Mouse (Mus musculus) hindbrain, embryonic 12.5 days (tissue): ENCODE measurements around the gene Tmem184b. TPM values are rescaled to one million over a fixed set of nuclear protein-coding genes. Genes with fewer than 3 reads are reported as not detected.

Experiments used
- ATAC-seq: fragments of 200-750 bp; cut with Nextera tagmentation; 2 replicates; pipeline ENCODE4 v1.8.0; 2017; ENCODE audit warnings: moderate TSS enrichment; ENCODE audit not compliant: low FRiP score
- H3K27ac ChIP-seq: fragments of 300-500 bp; sonication (generic); 2 replicates; pipeline ENCODE4 v1.5.1; 2016; ENCODE audit warnings: mild to moderate bottlenecking
- H3K27me3 ChIP-seq: fragments of 300-500 bp; sonication (generic); 2 replicates; pipeline ENCODE4 v1.6.1; 2016; ENCODE audit warnings: mild to moderate bottlenecking
- H3K36me3 ChIP-seq: fragments of 300-500 bp; sonication (generic); 2 replicates; pipeline ENCODE4 v1.6.1; 2016; ENCODE audit warnings: mild to moderate bottlenecking
- H3K4me1 ChIP-seq: fragments of 300-500 bp; sonication (generic); 2 replicates; pipeline ENCODE4 v1.6.1; 2016
- H3K4me2 ChIP-seq: fragments of 300-500 bp; sonication (generic); replicated peaks from 2 replicates; pipeline ENCODE4 v1.6.1; 2016; ENCODE audit warnings: mild to moderate bottlenecking
- H3K4me3 ChIP-seq: fragments of 300-500 bp; sonication (generic); 2 replicates; pipeline ENCODE4 v1.5.1; 2016; ENCODE audit warnings: mild to moderate bottlenecking
- H3K9ac ChIP-seq: fragments of 300-500 bp; sonication (generic); 2 replicates; pipeline ENCODE4 v1.6.1; 2016; ENCODE audit warnings: mild to moderate bottlenecking, moderate library complexity
- H3K9me3 ChIP-seq: fragments of 300-500 bp; sonication (generic); replicated peaks from 2 replicates; pipeline ENCODE4 v1.6.1; 2016; ENCODE audit warnings: mild to moderate bottlenecking
- WGBS: fragments of 180-500 bp; shearing (Covaris S2); methylation state at CpG from one replicate; pipeline ENCODE4 v1.1.7; 2016; 5-methylcytosine and 5-hydroxymethylcytosine counted together
- polyA plus RNA-seq: library from polyadenylated mRNA; unstranded; fragments of >200 nt; fragmentation: Nextera tagmentation; extraction: Ambion mirVana; gene quantifications from 2 replicates; pipeline ENCODE4 v1.2.1, GENCODE M21; 2016

Tmem184b gene
- polyA plus RNA-seq, 1 experiment from 2014 or later, result 46.2 TPM

- no peaks in the 10 kb centered on the region for H3K4me1 ChIP-seq
- no peak overlapping the region for H3K27ac ChIP-seq
- H3K9me3 ChIP-seq, result no peaks in the 10 kb centered on the region
- no peak for ATAC-seq
- H3K36me3 ChIP-seq, result no peaks in the 10 kb centered on the region
- H3K9ac ChIP-seq, result no peak overlapping the region
- no peak overlapping the region for H3K4me3 ChIP-seq
- H3K4me2 ChIP-seq, result no peak overlapping the region
- peaks cover 8% of the 10 kb centered on the region for H3K27me3 ChIP-seq
- WGBS, result 81% methylated on average over 6 of the region's 6 CpGs
Observed at GRCm38 (mm10) chr15:79342641-79343337, 60.6 kb downstream of the Tmem184b start.

- Histone ChIP-seq H3K4me1 (peaks cover 10% of the 10 kb centered on the region), H3K27me3 (no peaks in the 10 kb centered on the region), H3K4me3 (no peak overlapping the region), H3K27ac (no peak overlapping the region), H3K4me2 (no peak overlapping the region), H3K36me3 (no peaks in the 10 kb centered on the region), H3K9me3 (no peaks in the 10 kb centered on the region), H3K9ac (no peak overlapping the region)
- 74% methylated on average over 5 of the region's 5 CpGs for WGBS
- ATAC-seq, result no peak
Observed at GRCm38 (mm10) chr15:79338978-79339377, 64.4 kb downstream of the Tmem184b start.

- peak; percentile 35; the same call in 1 of the 2 replicates for ATAC-seq
- Histone ChIP-seq H3K27me3 (no peaks in the 10 kb centered on the region), H3K9ac (no peak overlapping the region), H3K36me3 (no peaks in the 10 kb centered on the region), H3K27ac (peak overlapping the region; percentile 48; the same call in 1 of the 2 replicates), H3K9me3 (no peaks in the 10 kb centered on the region), H3K4me3 (no peak overlapping the region), H3K4me1 (peaks cover 10% of the 10 kb centered on the region), H3K4me2 (no peak overlapping the region)
- WGBS, result 58% methylated on average over 7 of the region's 7 CpGs
Observed at GRCm38 (mm10) chr15:79335061-79335655, 68.2 kb downstream of the Tmem184b start.

- Histone ChIP-seq H3K4me2 (no peak overlapping the region), H3K9ac (no peak overlapping the region), H3K4me3 (no peak overlapping the region), H3K27ac (no peak overlapping the region), H3K36me3 (no peaks in the 10 kb centered on the region), H3K27me3 (no peaks in the 10 kb centered on the region), H3K4me1 (peaks cover 10% of the 10 kb centered on the region), H3K9me3 (no peaks in the 10 kb centered on the region)
- WGBS, result 75% methylated on average over 4 of the region's 4 CpGs
- ATAC-seq, result no peak
Observed at GRCm38 (mm10) chr15:79333409-79333808, 70.0 kb downstream of the Tmem184b start.

GRCm38 (mm10) chr15:79330521-79330920 is 72.8 kb downstream of the Tmem184b start:
- no peak overlapping the region for H3K9ac ChIP-seq
- H3K4me3 ChIP-seq, result no peak overlapping the region
- H3K9me3 ChIP-seq, result no peaks in the 10 kb centered on the region
- WGBS, result 66% methylated on average over 4 of the region's 4 CpGs
- no peaks in the 10 kb centered on the region for H3K36me3 ChIP-seq
- H3K4me2 ChIP-seq, result no peak overlapping the region
- H3K4me1 ChIP-seq, result peaks cover 28% of the 10 kb centered on the region
- H3K27ac ChIP-seq, result no peak overlapping the region
- H3K27me3 ChIP-seq, result no peaks in the 10 kb centered on the region
- ATAC-seq, result no peak

- WGBS, result 87% methylated on average over 6 of the region's 6 CpGs
- Histone ChIP-seq H3K27me3 (no peaks in the 10 kb centered on the region), H3K4me3 (no peak overlapping the region), H3K36me3 (no peaks in the 10 kb centered on the region), H3K4me2 (no peak overlapping the region), H3K9me3 (no peaks in the 10 kb centered on the region), H3K27ac (no peak overlapping the region), H3K9ac (no peak overlapping the region), H3K4me1 (peaks cover 27% of the 10 kb centered on the region)
- ATAC-seq, result no peak
Observed at GRCm38 (mm10) chr15:79329979-79330363, 73.4 kb downstream of the Tmem184b start.

GRCm38 (mm10) chr15:79329346-79329978 is 73.9 kb downstream of the Tmem184b start:
- 96% methylated on average over 6 of the region's 6 CpGs for WGBS
- no peaks in the 10 kb centered on the region for H3K36me3 ChIP-seq
- H3K27ac ChIP-seq, result no peak overlapping the region
- no peaks in the 10 kb centered on the region for H3K27me3 ChIP-seq
- no peak overlapping the region for H3K4me3 ChIP-seq
- H3K9me3 ChIP-seq, result no peaks in the 10 kb centered on the region
- H3K4me2 ChIP-seq, result no peak overlapping the region
- H3K4me1 ChIP-seq, result peaks cover 27% of the 10 kb centered on the region
- H3K9ac ChIP-seq, result no peak overlapping the region
- no peak for ATAC-seq

- no peak overlapping the region for H3K4me2 ChIP-seq
Observed at GRCm38 (mm10) chr15:79328939-79329275, 74.5 kb downstream of the Tmem184b start.

GRCm38 (mm10) chr15:79328058-79328938 is 75.1 kb downstream of the Tmem184b start, which contains the start of gene Pla2g6:
Gene Pla2g6 (minus strand): TSS chr15:79328390.
- 4% methylated on average over 46 of the region's 46 CpGs for WGBS
- peak; percentile 95 for ATAC-seq

More at GRCm38 (mm10) chr15:79328939-79329275, 74.5 kb downstream of the Tmem184b start:
- no peak for ATAC-seq
- Histone ChIP-seq H3K4me3 (peak overlapping the region; percentile 58; the same call in 1 of the 2 replicates), H3K36me3 (no peaks in the 10 kb centered on the region), H3K27me3 (no peaks in the 10 kb centered on the region), H3K9me3 (no peaks in the 10 kb centered on the region), H3K9ac (no peak overlapping the region), H3K27ac (no peak overlapping the region), H3K4me1 (peaks cover 29% of the 10 kb centered on the region)
- 95% methylated on average over 4 of the region's 4 CpGs for WGBS

GRCm38 (mm10) chr15:79326971-79327961 is 76.1 kb downstream of the Tmem184b start:
- H3K27me3 ChIP-seq, result no peaks in the 10 kb centered on the region
- H3K4me1 ChIP-seq, result peaks cover 29% of the 10 kb centered on the region
- H3K4me3 ChIP-seq, result peak overlapping the region; percentile 58
- H3K9me3 ChIP-seq, result no peaks in the 10 kb centered on the region
- no peaks in the 10 kb centered on the region for H3K36me3 ChIP-seq
- peak; percentile 65 for ATAC-seq
- H3K9ac ChIP-seq, result peak overlapping the region; percentile 76
- WGBS, result 9% methylated on average over 20 of the region's 20 CpGs
- peak overlapping the region; percentile 93 for H3K27ac ChIP-seq
- peak overlapping the region; percentile 83 for H3K4me2 ChIP-seq

More at GRCm38 (mm10) chr15:79328058-79328938, 75.1 kb downstream of the Tmem184b start, which contains the start of gene Pla2g6:
- H3K4me3 ChIP-seq, result peak within 1 kb of the TSS; percentile 58
- H3K4me2 ChIP-seq, result peak within 1 kb of the TSS; percentile 83
- peaks cover 29% of the 10 kb centered on the region for H3K4me1 ChIP-seq
- no peaks in the 10 kb centered on the region for H3K27me3 ChIP-seq
- no peaks in the 10 kb centered on the region for H3K36me3 ChIP-seq
- H3K27ac ChIP-seq, result peak within 1 kb of the TSS; percentile 93
- H3K9me3 ChIP-seq, result no peaks in the 10 kb centered on the region
- peak within 1 kb of the TSS; percentile 76 for H3K9ac ChIP-seq

GRCm38 (mm10) chr15:79326264-79326663 is 77.1 kb downstream of the Tmem184b start:
- peak overlapping the region; percentile 93 for H3K27ac ChIP-seq

More at GRCm38 (mm10) chr15:79326264-79326663, 77.1 kb downstream of the Tmem184b start:
- Histone ChIP-seq H3K36me3 (no peaks in the 10 kb centered on the region), H3K9ac (no peak overlapping the region), H3K9me3 (no peaks in the 10 kb centered on the region), H3K4me3 (no peak overlapping the region), H3K4me1 (peaks cover 29% of the 10 kb centered on the region), H3K4me2 (no peak overlapping the region), H3K27me3 (no peaks in the 10 kb centered on the region)
- ATAC-seq, result no peak
- WGBS, result 55% methylated on average over 4 of the region's 4 CpGs
